Comparison of ENCODE assay signal across 8 mouse cellular contexts in the genomic region with DNA sequence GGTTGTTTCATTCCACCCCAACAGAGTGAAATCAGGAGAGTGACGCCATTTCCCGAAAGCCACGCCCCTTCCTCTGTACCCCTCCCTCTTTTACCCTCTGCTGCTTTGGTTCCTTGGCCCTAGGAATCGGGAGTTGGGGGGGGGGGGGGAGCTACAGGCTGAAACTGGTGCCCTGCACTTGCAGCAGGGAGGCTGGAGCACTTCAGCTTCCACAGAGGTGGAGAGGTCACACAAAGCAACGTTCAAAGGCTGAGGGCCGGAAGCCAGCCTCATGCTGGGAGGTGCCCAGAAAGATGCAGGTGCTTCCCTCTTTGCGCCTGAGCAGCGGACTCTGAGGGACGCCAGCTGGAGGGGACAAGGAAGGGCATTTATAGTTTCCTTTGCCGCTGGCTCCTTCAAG.
A peak's percentile ranks its signal among the peaks of the same experiment; 100 is the strongest.
DNase-seq lines count a peak whose midpoint lies in the region; ATAC-seq and TF ChIP-seq lines count a peak whose summit lies in the region.

No protein-coding gene starts in this region.

- peak; percentile 57 for DNase-seq in forebrain, embryonic 11.5 days (ENCODE audit: low spot score)
- no peak for DNase-seq in forebrain, postnatal 0 days
- no peak for DNase-seq in heart, embryonic 10.5 days (ENCODE audit: low spot score)
- peak; percentile 30 for DNase-seq in kidney, adult 2 months
- DNase-seq in lung, postnatal 10 days = peak; percentile 42
- peak; percentile 27 to 43 for DNase-seq in spleen, adult 2 months (ENCODE audit: low read depth in 1 of 2, low spot score in 2 of 2)
- DNase-seq in layer of hippocampus, postnatal 36 days = no peak
- DNase-seq in right cerebral cortex, postnatal 10 days (ENCODE audit: low spot score in 2 of 2) = no peak

- H3K9me3 ChIP-seq in forebrain, embryonic 11.5 days (ENCODE audit: control insufficient read depth, low read length) = no peaks in the 10 kb centered on the region
- H3K9me3 ChIP-seq in forebrain, postnatal 0 days (ENCODE audit: low read length) = no peaks in the 10 kb centered on the region
- no peaks in the 10 kb centered on the region for H3K9me3 ChIP-seq in heart, embryonic 10.5 days

- TF ChIP-seq POLR2A in kidney, adult 2 months (IDR thresholded peaks at IDR 0.05; ENCODE audit: low read depth, low read length) = no peak
- no peak for TF ChIP-seq POLR2A in spleen, adult 2 months (IDR thresholded peaks at IDR 0.05; ENCODE audit: low read depth, low read length)

- H3K27me3 ChIP-seq in forebrain, embryonic 11.5 days (ENCODE audit: control insufficient read depth, insufficient read depth, low read length) = no peaks in the 10 kb centered on the region
- H3K27me3 ChIP-seq in forebrain, postnatal 0 days (ENCODE audit: insufficient read depth, low read length) = no peaks in the 10 kb centered on the region
- H3K27me3 ChIP-seq in heart, embryonic 10.5 days (ENCODE audit: insufficient read depth, poor library complexity, severe bottlenecking) = no peaks in the 10 kb centered on the region
- H3K27me3 ChIP-seq in kidney, adult 2 months (replicated peaks; ENCODE audit: control insufficient read depth, insufficient read depth, low read length) = no peaks in the 10 kb centered on the region
- no peaks in the 10 kb centered on the region for H3K27me3 ChIP-seq in spleen, adult 2 months (ENCODE audit: control insufficient read depth, insufficient read depth, low read length)

- H3K4me1 ChIP-seq in forebrain, embryonic 11.5 days (replicated peaks; ENCODE audit: control insufficient read depth, insufficient read depth, low read length) = peaks cover 2% of the 10 kb centered on the region; the same call in 1 of the 2 replicates
- H3K4me1 ChIP-seq in forebrain, postnatal 0 days (ENCODE audit: insufficient read depth) = no peaks in the 10 kb centered on the region
- H3K4me1 ChIP-seq in heart, embryonic 10.5 days = peaks cover 30% of the 10 kb centered on the region
- no peaks in the 10 kb centered on the region for H3K4me1 ChIP-seq in kidney, adult 2 months (ENCODE audit: control insufficient read depth, insufficient read depth, low read length)
- H3K4me1 ChIP-seq in spleen, adult 2 months (ENCODE audit: control insufficient read depth, insufficient read depth, insufficient read length) = no peaks in the 10 kb centered on the region; the same call in 1 of the 2 replicates

- no peaks in the 10 kb centered on the region for H3K36me3 ChIP-seq in forebrain, embryonic 11.5 days (ENCODE audit: control insufficient read depth, insufficient read depth, low read length)
- H3K36me3 ChIP-seq in forebrain, postnatal 0 days (ENCODE audit: insufficient read depth) = no peaks in the 10 kb centered on the region
- no peaks in the 10 kb centered on the region for H3K36me3 ChIP-seq in heart, embryonic 10.5 days
- H3K36me3 ChIP-seq in kidney, adult 2 months (ENCODE audit: control insufficient read depth, insufficient read depth, low read length) = no peaks in the 10 kb centered on the region
- no peaks in the 10 kb centered on the region for H3K36me3 ChIP-seq in spleen, adult 2 months (ENCODE audit: control insufficient read depth, insufficient read depth, low read length)

- no peak overlapping the region for H3K9ac ChIP-seq in forebrain, embryonic 11.5 days (ENCODE audit: low read length)
- H3K9ac ChIP-seq in forebrain, postnatal 0 days = no peak overlapping the region

- H3K4me3 ChIP-seq in forebrain, embryonic 11.5 days (ENCODE audit: low read depth, low read length) = no peak overlapping the region
- H3K4me3 ChIP-seq in forebrain, postnatal 0 days (ENCODE audit: low read depth, low read length) = no peak overlapping the region
- H3K4me3 ChIP-seq in heart, embryonic 10.5 days = peak overlapping the region; percentile 45
- H3K4me3 ChIP-seq in kidney, adult 2 months (ENCODE audit: insufficient read depth, low read depth, low read length) = no peak overlapping the region
- H3K4me3 ChIP-seq in spleen, adult 2 months (ENCODE audit: extremely low read depth, insufficient read depth, insufficient read length) = peak overlapping the region; percentile 44; the same call in 1 of the 2 replicates

- no peak overlapping the region for H3K27ac ChIP-seq in forebrain, embryonic 11.5 days (ENCODE audit: low read depth, low read length)
- no peak overlapping the region for H3K27ac ChIP-seq in forebrain, postnatal 0 days (ENCODE audit: low read depth, low read length)
- H3K27ac ChIP-seq in heart, embryonic 10.5 days = peak overlapping the region; percentile 83
- H3K27ac ChIP-seq in kidney, adult 2 months (ENCODE audit: insufficient read depth, low read depth, low read length) = no peak overlapping the region
- H3K27ac ChIP-seq in spleen, adult 2 months (ENCODE audit: insufficient read depth, low read length) = no peak overlapping the region

- TF ChIP-seq CTCF in forebrain, postnatal 0 days (IDR thresholded peaks at IDR 0.05; ENCODE audit: low read depth) = no peak
- TF ChIP-seq CTCF in kidney, adult 2 months (conservative IDR thresholded peaks at IDR 0.05; ENCODE audit: insufficient read depth, insufficient read length, low read depth, low read length) = no peak
- no peak for TF ChIP-seq CTCF in spleen, adult 2 months (IDR thresholded peaks at IDR 0.05; ENCODE audit: extremely low read depth, insufficient read depth, insufficient read length, insufficient replicate concordance)

- H3K4me2 ChIP-seq in forebrain, embryonic 11.5 days (ENCODE audit: low read depth, low read length, severe bottlenecking) = no peak overlapping the region; the same call in 1 of the 2 replicates
- H3K4me2 ChIP-seq in forebrain, postnatal 0 days (ENCODE audit: low read depth) = no peak overlapping the region; the same call in 1 of the 2 replicates

- ATAC-seq in forebrain, embryonic 11.5 days (replicated peaks; ENCODE audit: low FRiP score) = peak; percentile 56
- no peak for ATAC-seq in forebrain, postnatal 0 days

- WGBS in forebrain, embryonic 11.5 days = 18% methylated on average over 9 of the region's 10 CpGs
- WGBS in forebrain, postnatal 0 days = 35% methylated on average over 10 of the region's 10 CpGs
- 10% methylated on average over 10 of the region's 10 CpGs for WGBS in heart, embryonic 10.5 days
- WGBS in kidney, adult 2 months = 20% methylated on average over 10 of the region's 10 CpGs
- 4% methylated on average over 10 of the region's 10 CpGs for WGBS in spleen, adult 2 months

Comparison
In these comparisons a context has a peak if more than half of its experiments do, and no peak if none do; other contexts are left out.
1. DNase-seq: peak in forebrain, embryonic 11.5 days (single experiment), kidney, adult 2 months (single experiment), lung, postnatal 10 days (single experiment) and spleen, adult 2 months (2 of 2); none in forebrain, postnatal 0 days (single experiment), heart, embryonic 10.5 days (single experiment), layer of hippocampus, postnatal 36 days (0 of 2) and right cerebral cortex, postnatal 10 days (0 of 2).
2. H3K4me3 ChIP-seq: peak in heart, embryonic 10.5 days (single experiment) and spleen, adult 2 months (single experiment); none in forebrain, embryonic 11.5 days (single experiment), forebrain, postnatal 0 days (single experiment) and kidney, adult 2 months (single experiment).